In the genomic region with DNA sequence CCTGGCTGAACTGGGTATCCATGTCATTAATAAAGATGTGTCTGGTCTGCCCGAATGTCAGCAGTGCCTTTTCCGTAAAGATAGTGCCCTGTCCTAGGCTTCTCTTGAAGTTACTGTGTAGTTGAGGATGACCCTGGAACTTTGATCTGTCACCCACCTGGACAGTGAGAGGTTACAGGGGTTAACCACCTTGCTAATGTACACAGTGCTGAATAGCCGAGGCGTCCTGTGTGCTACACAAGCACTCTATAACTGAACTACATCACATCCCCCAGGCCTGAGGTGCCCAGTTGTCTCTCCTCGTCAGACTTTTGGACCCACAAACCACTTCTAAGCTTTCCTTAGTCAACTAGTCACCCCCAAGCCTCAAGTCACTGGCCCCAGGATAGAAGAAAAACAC, we compare ENCODE assay signal across 1 mouse cellular context.
TF ChIP-seq lines count a peak whose summit lies in the region.

No protein-coding gene starts in this region.

TF ChIP-seq in ES-E14, 5 proteins besides CTCF, POLR2A, EP300 and RAD21 (continued from another document):
- TF ChIP-seq ZC3H11A (IDR thresholded peaks at IDR 0.05; ENCODE audit: borderline replicate concordance, low read depth, low read length) (no peak), HCFC1 (IDR thresholded peaks at IDR 0.05; ENCODE audit: borderline replicate concordance, insufficient read depth, low read length) (no peak), CHD2 (IDR thresholded peaks at IDR 0.05; ENCODE audit: low read depth, low read length) (no peak), MAFK (IDR thresholded peaks at IDR 0.05; ENCODE audit: insufficient read depth, low read depth, low read length) (no peak)
